Mouse (Mus musculus): ENCODE results near the gene Chga. TPM values are rescaled to one million over a fixed set of nuclear protein-coding genes. Genes with fewer than 3 reads are reported as not detected.

Gene Chga
- 1,531 and 1,561 TPM in 2 replicates for total RNA-seq (2021)
- long read RNA-seq, experiment 1, transcript Chga-201 (8 exons, 1,883 nt) = major isoform, 3,483 of 4,347 reads
- long read RNA-seq, experiment 1, partial matches to known transcripts = 695 of 4,347 reads
- long read RNA-seq, experiment 1, other reads (novel, unspliced or antisense) = 169 of 4,347 reads
- long read RNA-seq, experiment 2, transcript Chga-201 (8 exons, 1,883 nt) = major isoform, 1,943 of 2,576 reads
- long read RNA-seq, experiment 2, partial matches to known transcripts = 221 of 2,576 reads
- long read RNA-seq, experiment 2, other reads (novel, unspliced or antisense) = 412 of 2,576 reads

GRCm38 (mm10) chr12:102554721-102555516 is at the start of gene Chga:
Gene Chga, plus strand, starts transcription at chr12:102554969.
- peak; percentile 90 for DNase-seq

GRCm38 (mm10) chr12:102505131-102505713 is 49.5 kb upstream of the Chga start:
- DNase-seq = no peak

GRCm38 (mm10) chr12:102505949-102506348 is 48.8 kb upstream of the Chga start:
- DNase-seq = no peak

- no peak for DNase-seq
Observed at GRCm38 (mm10) chr12:102511363-102511762, 43.4 kb upstream of the Chga start.

GRCm38 (mm10) chr12:102514151-102514550 is 40.6 kb upstream of the Chga start:
- no peak for DNase-seq

GRCm38 (mm10) chr12:102514751-102515150 is 40.0 kb upstream of the Chga start:
- DNase-seq = no peak

- no peak for DNase-seq
Observed at GRCm38 (mm10) chr12:102516151-102516550, 38.6 kb upstream of the Chga start.

GRCm38 (mm10) chr12:102517647-102518046 is 37.1 kb upstream of the Chga start:
- no peak for DNase-seq

- DNase-seq = no peak
Observed at GRCm38 (mm10) chr12:102519929-102520720, 34.6 kb upstream of the Chga start.

- DNase-seq = peak; percentile 31
Observed at GRCm38 (mm10) chr12:102521777-102522319, 32.9 kb upstream of the Chga start.

- DNase-seq = no peak
Observed at GRCm38 (mm10) chr12:102524216-102524615, 30.6 kb upstream of the Chga start.

GRCm38 (mm10) chr12:102524760-102525159 is 30.0 kb upstream of the Chga start:
- DNase-seq = peak; percentile 73

- no peak for DNase-seq
Observed at GRCm38 (mm10) chr12:102527989-102528388, 26.8 kb upstream of the Chga start.

GRCm38 (mm10) chr12:102535796-102536195 is 19.0 kb upstream of the Chga start:
- no peak for DNase-seq

GRCm38 (mm10) chr12:102540278-102540677 is 14.5 kb upstream of the Chga start:
- DNase-seq = no peak

GRCm38 (mm10) chr12:102541168-102541567 is 13.6 kb upstream of the Chga start:
- DNase-seq = no peak

GRCm38 (mm10) chr12:102545122-102545521 is 9.6 kb upstream of the Chga start:
- no peak for DNase-seq

- DNase-seq = peak; percentile 88
Observed at GRCm38 (mm10) chr12:102550529-102550928, 4.2 kb upstream of the Chga start.

GRCm38 (mm10) chr12:102551186-102551585 is 3.6 kb upstream of the Chga start:
- peak; percentile 65 for DNase-seq

- DNase-seq = no peak
Observed at GRCm38 (mm10) chr12:102552001-102552400, 2.8 kb upstream of the Chga start.

- DNase-seq = peak; percentile 50
Observed at GRCm38 (mm10) chr12:102553705-102554275, 979 bp upstream of the Chga start.

- no peak for DNase-seq
Observed at GRCm38 (mm10) chr12:102555850-102556249, 1.1 kb downstream of the Chga start.
